Mouse (Mus musculus) cerebellum, postnatal 36 days (tissue): Measurements from ENCODE around the gene Topbp1.
"Not testable (repeated sequence)": the region's sequence is repeated elsewhere in the genome, so short reads cannot be mapped to it uniquely, and the experiment has no call there.

ENCODE experiments used
- DNase-seq, 2 experiments: peaks; one replicate each; pipeline ENCODE4 v3.0.0; 2021 to 2022; ENCODE audit warnings: mixed read lengths in 2 of 2

The Topbp1 gene

GRCm38 (mm10) chr9:103353500-103354260 is 48.7 kb downstream of the Topbp1 start:
- not testable (repeated sequence) for DNase-seq

- no peak for DNase-seq
Measured at GRCm38 (mm10) chr9:103357893-103358292, 52.9 kb downstream of the Topbp1 start.

GRCm38 (mm10) chr9:103358545-103358944 is 53.5 kb downstream of the Topbp1 start:
- no peak for DNase-seq

GRCm38 (mm10) chr9:103360642-103361041 is 55.6 kb downstream of the Topbp1 start:
- no peak for DNase-seq

GRCm38 (mm10) chr9:103363088-103363487 is 58.1 kb downstream of the Topbp1 start:
- DNase-seq = no peak

- DNase-seq = peak in 1 of 2 experiments; percentile 9
Measured at GRCm38 (mm10) chr9:103363730-103364417, 58.9 kb downstream of the Topbp1 start.

- DNase-seq = peak in 1 of 2 experiments; percentile 69
Measured at GRCm38 (mm10) chr9:103364601-103365289, 59.7 kb downstream of the Topbp1 start.

GRCm38 (mm10) chr9:103365290-103366247 is 60.6 kb downstream of the Topbp1 start, which contains the start of gene Cdv3:
Cdv3 (minus strand) TSS chr9:103365840.
- peak; percentile 98 to 99 for DNase-seq

- DNase-seq = no peak
Measured at GRCm38 (mm10) chr9:103366356-103366755, 61.3 kb downstream of the Topbp1 start.

GRCm38 (mm10) chr9:103369951-103370350 is 64.9 kb downstream of the Topbp1 start:
- no peak for DNase-seq

- DNase-seq = no peak
Measured at GRCm38 (mm10) chr9:103372271-103373010, 67.4 kb downstream of the Topbp1 start.

GRCm38 (mm10) chr9:103376346-103377320 is 71.6 kb downstream of the Topbp1 start:
- DNase-seq = no peak

- peak; percentile 19 to 32 for DNase-seq
Measured at GRCm38 (mm10) chr9:103378686-103379085, 73.7 kb downstream of the Topbp1 start.

- no peak for DNase-seq
Measured at GRCm38 (mm10) chr9:103379199-103379598, 74.2 kb downstream of the Topbp1 start.

- DNase-seq = no peak
Measured at GRCm38 (mm10) chr9:103380566-103380965, 75.6 kb downstream of the Topbp1 start.

GRCm38 (mm10) chr9:103382989-103383388 is 78.0 kb downstream of the Topbp1 start:
- DNase-seq = no peak

GRCm38 (mm10) chr9:103383576-103383975 is 78.6 kb downstream of the Topbp1 start:
- DNase-seq = no peak

- no peak for DNase-seq
Measured at GRCm38 (mm10) chr9:103384141-103384796, 79.3 kb downstream of the Topbp1 start.

- DNase-seq = no peak
Measured at GRCm38 (mm10) chr9:103385600-103385999, 80.6 kb downstream of the Topbp1 start.

- no peak for DNase-seq
Measured at GRCm38 (mm10) chr9:103386573-103386972, 81.6 kb downstream of the Topbp1 start.
